Mouse (Mus musculus): Measurements from ENCODE around the gene Pitpnc1. TPM values are rescaled to one million over a fixed set of nuclear protein-coding genes. Genes with fewer than 3 reads are reported as not detected.
A peak's percentile ranks its signal among the peaks of the same experiment; 100 is the strongest.

Pitpnc1 gene
- polyA plus RNA-seq, 1 experiment from 2014 or later, result 20.4 TPM

DNA sequence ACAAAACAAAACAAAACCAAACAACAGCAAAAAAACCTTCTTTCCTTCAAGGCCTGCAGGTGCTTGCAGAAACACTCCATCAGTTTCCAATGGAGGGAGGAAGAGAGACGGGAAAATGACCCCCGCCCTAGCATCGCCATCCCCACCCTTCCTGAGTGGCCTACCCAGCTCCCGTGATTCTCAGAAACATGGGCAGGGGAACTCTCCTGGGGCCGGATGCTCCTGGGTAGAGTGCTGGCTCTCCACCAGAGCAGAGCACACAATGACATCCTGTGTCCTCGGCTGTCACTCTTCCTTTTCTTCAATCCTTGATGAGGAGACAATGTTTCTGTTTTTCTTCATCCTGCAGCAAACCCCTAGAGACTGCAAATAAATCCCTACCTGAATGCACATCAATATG lies 6.4 kb downstream of the Pitpnc1 start:
- Histone ChIP-seq H3K36me3 (peaks cover 25% of the 10 kb centered on the region), H3K27ac (replicated peaks) (no peak overlapping the region), H3K4me1 (peaks cover 22% of the 10 kb centered on the region), H3K9me3 (replicated peaks) (peaks cover 4% of the 10 kb centered on the region; the same call in 1 of the 2 replicates), H3K4me3 (no peak overlapping the region), H3K27me3 (ENCODE audit: low read depth, poor library complexity, severe bottlenecking) (no peaks in the 10 kb centered on the region)
- DNase-seq (ENCODE audit: low spot score), result no peak
- 71% methylated on average over 6 of the region's 6 CpGs for WGBS

DNA sequence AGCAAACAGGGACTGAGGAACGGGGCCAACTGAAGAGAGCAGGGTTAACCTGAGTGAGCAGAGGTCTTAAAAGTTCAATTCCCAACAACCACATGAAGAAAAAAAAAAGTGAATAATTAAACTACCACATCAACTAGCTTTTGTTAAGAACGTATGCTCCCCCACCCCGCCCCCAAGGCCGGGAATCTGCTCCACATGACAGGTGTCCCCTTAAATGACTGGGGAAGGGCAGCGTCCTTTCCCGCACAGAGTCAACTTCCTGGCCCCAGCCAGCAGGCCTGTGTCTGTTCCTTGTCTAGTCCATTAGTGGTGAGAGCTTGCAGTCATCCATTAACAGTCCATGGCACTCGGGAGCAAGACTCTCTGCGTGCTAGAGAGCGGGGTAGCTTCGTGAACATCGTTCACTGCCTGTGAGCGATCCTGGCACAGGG lies 7.2 kb downstream of the Pitpnc1 start:
- WGBS, result 92% methylated on average over 12 of the region's 12 CpGs
- Histone ChIP-seq H3K27ac (replicated peaks) (no peak overlapping the region), H3K27me3 (ENCODE audit: low read depth, poor library complexity, severe bottlenecking) (no peaks in the 10 kb centered on the region), H3K36me3 (peaks cover 25% of the 10 kb centered on the region), H3K9me3 (replicated peaks) (peaks cover 4% of the 10 kb centered on the region; the same call in 1 of the 2 replicates), H3K4me3 (no peak overlapping the region), H3K4me1 (peaks cover 13% of the 10 kb centered on the region)
- DNase-seq (ENCODE audit: low spot score), result no peak

DNA sequence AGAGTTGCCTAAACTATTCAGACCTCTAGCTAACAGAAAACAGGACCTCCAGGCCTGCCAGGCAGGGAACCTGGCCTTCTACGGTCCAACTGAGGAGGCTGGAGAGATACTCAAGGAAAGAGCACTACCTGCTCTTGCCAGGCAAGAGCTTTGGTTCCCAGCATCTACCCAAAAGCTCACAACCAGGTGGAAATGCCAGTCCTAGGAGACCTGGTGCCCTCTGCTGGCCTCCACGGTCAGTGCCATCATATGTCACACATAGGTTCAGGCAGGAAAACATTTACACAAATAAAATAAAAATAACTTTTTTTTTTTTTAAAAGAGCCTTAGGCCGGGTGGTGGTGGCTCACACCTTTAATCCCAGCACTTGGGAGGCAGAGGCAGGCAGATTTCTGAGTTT lies 8.0 kb downstream of the Pitpnc1 start:
- Histone ChIP-seq H3K4me1 (peaks cover 8% of the 10 kb centered on the region), H3K36me3 (peaks cover 25% of the 10 kb centered on the region), H3K4me3 (no peak overlapping the region), H3K27ac (replicated peaks) (no peak overlapping the region), H3K27me3 (ENCODE audit: low read depth, poor library complexity, severe bottlenecking) (no peaks in the 10 kb centered on the region), H3K9me3 (replicated peaks) (peaks cover 4% of the 10 kb centered on the region; the same call in 1 of the 2 replicates)
- DNase-seq (ENCODE audit: low spot score), result no peak
- WGBS, result 94% methylated on average over 3 of the region's 3 CpGs

DNA sequence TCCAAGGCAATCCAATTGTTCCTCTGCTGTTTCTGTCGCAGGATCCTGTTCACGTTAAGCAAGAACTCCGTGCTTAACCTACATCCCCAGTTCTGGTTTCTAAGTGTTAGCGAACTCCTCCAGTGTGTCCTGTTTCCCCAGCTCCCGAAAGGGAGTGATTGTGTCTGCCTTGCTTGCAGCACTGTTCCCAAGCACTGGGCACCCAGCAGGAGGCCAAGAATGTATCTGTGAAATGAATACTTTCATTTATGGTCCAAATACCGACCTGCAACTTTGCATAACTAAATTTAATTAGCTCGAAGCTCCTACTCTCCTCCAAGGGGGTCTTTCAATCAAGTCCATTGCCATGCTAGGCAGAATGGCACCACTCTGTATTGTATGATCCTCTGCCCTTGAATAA lies 10.7 kb downstream of the Pitpnc1 start:
- DNase-seq (ENCODE audit: low spot score), result no peak
- no peak overlapping the region for H3K27ac ChIP-seq (replicated peaks)
- H3K27me3 ChIP-seq (ENCODE audit: low read depth, poor library complexity, severe bottlenecking), result no peaks in the 10 kb centered on the region
- peaks cover 32% of the 10 kb centered on the region for H3K36me3 ChIP-seq
- H3K9me3 ChIP-seq (replicated peaks), result peaks cover 4% of the 10 kb centered on the region; the same call in 1 of the 2 replicates
- peaks cover 8% of the 10 kb centered on the region for H3K4me1 ChIP-seq
- no peak overlapping the region for H3K4me3 ChIP-seq
- WGBS, result 86% methylated on average over 7 of the region's 7 CpGs

DNA sequence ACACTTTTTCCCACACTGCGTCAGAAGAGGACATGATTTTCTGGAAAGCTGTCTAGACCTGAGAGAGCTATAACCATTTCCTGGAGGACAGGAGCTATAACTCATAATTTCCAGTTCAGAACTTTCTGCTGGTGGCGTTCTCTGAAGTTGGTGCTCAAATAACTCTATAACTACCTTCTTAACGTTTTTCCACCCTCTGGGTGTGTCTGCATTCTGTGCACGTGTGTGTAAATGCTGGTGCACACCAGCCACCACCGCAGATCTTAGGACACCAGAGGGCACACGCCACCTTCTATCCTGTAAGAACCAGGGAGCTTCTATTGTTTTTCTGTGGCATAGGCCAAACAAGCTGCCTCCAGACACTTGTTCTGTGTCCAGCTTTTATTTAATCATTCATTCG lies 11.5 kb downstream of the Pitpnc1 start:
- Histone ChIP-seq H3K36me3 (peaks cover 40% of the 10 kb centered on the region), H3K4me1 (peaks cover 6% of the 10 kb centered on the region; the same call in 1 of the 2 replicates)
- WGBS, result 91% methylated on average over 7 of the region's 7 CpGs

DNA sequence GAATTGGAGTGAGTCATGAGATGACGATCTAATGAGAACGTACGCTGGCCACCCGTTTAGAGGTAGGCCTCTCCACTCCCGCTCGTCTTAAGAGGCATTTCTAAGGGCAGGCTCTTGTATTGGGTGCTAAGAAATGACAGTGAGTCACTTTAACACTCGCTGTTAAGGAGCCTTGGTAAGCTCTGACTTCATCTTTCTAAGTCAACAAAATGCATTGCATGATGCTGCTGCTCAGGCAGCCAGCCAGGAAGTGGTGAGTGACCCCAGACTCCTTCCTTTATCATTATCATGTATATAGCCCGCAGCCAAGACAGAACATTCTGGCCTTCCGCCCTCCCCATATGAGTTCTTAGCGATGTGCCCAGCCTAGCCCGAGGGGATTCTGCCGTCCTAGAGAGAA lies 12.2 kb downstream of the Pitpnc1 start:
- Histone ChIP-seq H3K9me3 (replicated peaks) (peaks cover 7% of the 10 kb centered on the region), H3K4me1 (peaks cover 6% of the 10 kb centered on the region; the same call in 1 of the 2 replicates), H3K27me3 (ENCODE audit: low read depth, poor library complexity, severe bottlenecking) (no peaks in the 10 kb centered on the region), H3K4me3 (no peak overlapping the region), H3K27ac (replicated peaks) (no peak overlapping the region), H3K36me3 (peaks cover 43% of the 10 kb centered on the region)
- 92% methylated on average over 12 of the region's 12 CpGs for WGBS
- no peak for DNase-seq (ENCODE audit: low spot score)

More for the DNA sequence above, 11.5 kb downstream of the Pitpnc1 start:
- DNase-seq (ENCODE audit: low spot score), result no peak
- Histone ChIP-seq H3K4me3 (no peak overlapping the region), H3K9me3 (replicated peaks) (peaks cover 4% of the 10 kb centered on the region; the same call in 1 of the 2 replicates), H3K27me3 (ENCODE audit: low read depth, poor library complexity, severe bottlenecking) (no peaks in the 10 kb centered on the region), H3K27ac (replicated peaks) (no peak overlapping the region)

DNA sequence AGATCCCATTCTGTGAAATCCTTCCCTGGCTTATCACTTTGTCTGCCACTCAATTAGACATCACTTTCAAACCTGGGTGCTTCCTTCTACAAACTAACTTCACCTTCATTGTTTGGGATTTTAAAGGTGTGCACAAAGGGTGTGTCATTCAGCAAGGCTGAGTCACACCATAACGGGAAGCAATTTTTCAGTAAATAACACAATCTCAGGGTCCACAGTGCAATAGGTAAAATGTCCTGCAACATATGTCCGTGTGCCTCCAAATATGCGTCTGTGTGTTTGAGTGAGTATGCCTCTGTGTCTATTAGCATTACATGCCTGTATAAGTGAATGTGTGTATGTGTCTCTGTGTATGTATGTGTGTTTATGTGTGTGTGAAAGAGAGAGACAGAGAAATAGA lies 13.2 kb downstream of the Pitpnc1 start:
- H3K4me3 ChIP-seq, result no peak overlapping the region
- H3K4me1 ChIP-seq, result peaks cover 6% of the 10 kb centered on the region; the same call in 1 of the 2 replicates
- 95% methylated on average over 3 of the region's 3 CpGs for WGBS
- DNase-seq (ENCODE audit: low spot score), result no peak
- H3K36me3 ChIP-seq, result peaks cover 43% of the 10 kb centered on the region
- no peaks in the 10 kb centered on the region for H3K27me3 ChIP-seq (ENCODE audit: low read depth, poor library complexity, severe bottlenecking)
- H3K9me3 ChIP-seq (replicated peaks), result peaks cover 6% of the 10 kb centered on the region
- H3K27ac ChIP-seq (replicated peaks), result no peak overlapping the region

DNA sequence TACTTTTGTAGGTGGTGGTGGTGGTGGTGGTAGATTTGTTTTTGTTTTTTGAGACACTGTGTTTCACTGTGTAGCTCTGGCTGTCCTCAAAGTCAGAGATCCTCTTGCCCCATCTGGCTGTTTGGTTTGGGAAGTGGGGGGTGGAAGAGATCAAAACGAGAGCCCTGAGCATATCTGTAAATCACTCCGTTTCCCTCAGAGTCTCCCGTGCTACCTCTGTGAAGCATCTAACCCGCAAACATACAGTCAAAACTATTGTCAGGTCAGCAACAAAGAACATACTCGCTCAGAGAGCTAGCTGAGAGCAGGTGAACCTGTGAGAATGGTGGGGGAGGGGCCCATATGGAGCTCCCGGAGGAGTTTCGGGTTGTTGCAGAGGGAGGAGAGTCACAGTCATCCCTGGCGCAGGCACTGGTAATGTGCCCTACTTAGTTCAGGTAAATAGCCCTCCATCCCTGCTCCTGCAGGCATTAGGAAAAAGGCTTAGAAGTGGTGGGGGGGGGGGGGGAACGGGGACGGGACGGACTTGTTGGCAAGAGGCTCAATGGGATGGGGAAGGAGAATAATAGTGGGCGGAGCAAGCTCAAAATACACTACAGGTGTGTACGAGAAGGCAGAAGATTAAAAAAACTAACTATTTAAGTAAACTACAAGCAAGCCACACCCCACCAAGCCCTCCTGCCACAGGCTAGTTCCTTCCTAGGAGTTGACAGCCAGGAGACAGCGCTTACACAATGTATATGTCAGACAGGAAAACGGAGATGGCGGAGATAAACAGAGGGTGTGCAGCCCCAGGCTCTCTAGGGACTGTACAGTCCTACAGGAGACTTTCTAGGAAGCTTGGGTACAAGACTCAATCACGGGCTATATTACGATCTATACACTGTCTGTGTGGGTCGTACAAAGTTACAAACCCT lies 15.7 kb downstream of the Pitpnc1 start:
- Histone ChIP-seq H3K4me3 (no peak overlapping the region), H3K27ac (replicated peaks) (no peak overlapping the region), H3K27me3 (ENCODE audit: low read depth, poor library complexity, severe bottlenecking) (no peaks in the 10 kb centered on the region), H3K9me3 (replicated peaks) (peaks cover 6% of the 10 kb centered on the region; the same call in 1 of the 2 replicates), H3K4me1 (peaks cover 6% of the 10 kb centered on the region; the same call in 1 of the 2 replicates), H3K36me3 (peaks cover 40% of the 10 kb centered on the region)
- DNase-seq (ENCODE audit: low spot score), result no peak
- WGBS, result 64% methylated on average over 19 of the region's 19 CpGs

DNA sequence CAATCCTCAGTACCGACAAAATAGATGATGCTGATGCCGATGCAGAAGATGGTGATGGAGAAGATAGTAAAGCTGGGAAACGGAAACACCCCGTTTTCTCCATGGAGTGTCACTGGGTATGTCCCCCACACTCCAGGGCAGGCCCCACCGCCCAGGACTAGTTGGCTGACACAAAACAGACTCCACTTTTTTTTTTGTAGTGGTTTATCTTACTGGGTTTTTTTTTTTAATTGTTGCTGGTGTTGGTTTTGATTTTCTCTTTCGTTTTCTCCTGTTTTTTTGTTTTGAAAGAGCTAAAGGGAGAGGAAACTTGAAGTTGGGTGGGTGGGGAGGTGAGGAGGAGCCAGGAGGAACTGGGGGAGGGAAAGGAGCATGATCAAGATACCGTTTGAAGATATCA lies 18.4 kb downstream of the Pitpnc1 start:
- H3K27me3 ChIP-seq (ENCODE audit: low read depth, poor library complexity, severe bottlenecking), result no peaks in the 10 kb centered on the region
- H3K27ac ChIP-seq (replicated peaks), result no peak overlapping the region
- DNase-seq (ENCODE audit: low spot score), result no peak
- 95% methylated on average over 7 of the region's 7 CpGs for WGBS
- peaks cover 37% of the 10 kb centered on the region for H3K36me3 ChIP-seq
- H3K4me3 ChIP-seq, result no peak overlapping the region
- H3K4me1 ChIP-seq, result peaks cover 13% of the 10 kb centered on the region
- peaks cover 6% of the 10 kb centered on the region; the same call in 1 of the 2 replicates for H3K9me3 ChIP-seq (replicated peaks)

DNA sequence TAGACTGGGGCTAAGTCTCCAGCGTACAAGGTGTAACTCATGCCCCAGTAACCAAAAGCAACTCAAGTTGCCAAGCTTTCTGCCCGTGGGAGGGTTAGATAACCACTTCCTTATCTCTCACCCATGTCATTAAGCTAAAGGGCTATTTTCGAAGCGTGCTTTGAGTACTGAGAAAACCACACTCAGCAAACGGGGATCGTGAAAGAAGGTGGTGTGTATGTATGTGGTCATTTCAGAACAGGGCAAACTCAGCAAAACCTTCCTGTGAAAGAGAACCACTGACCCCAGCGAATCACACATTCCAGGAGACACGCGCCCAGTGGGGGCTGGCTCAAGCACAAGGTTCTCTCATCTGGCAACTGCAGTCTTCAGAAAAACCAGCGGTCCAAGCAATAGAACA lies 19.4 kb downstream of the Pitpnc1 start:
- Histone ChIP-seq H3K27me3 (ENCODE audit: low read depth, poor library complexity, severe bottlenecking) (no peaks in the 10 kb centered on the region), H3K36me3 (peaks cover 34% of the 10 kb centered on the region), H3K9me3 (replicated peaks) (peaks cover 6% of the 10 kb centered on the region; the same call in 1 of the 2 replicates), H3K27ac (replicated peaks) (no peak overlapping the region), H3K4me1 (peaks cover 13% of the 10 kb centered on the region), H3K4me3 (no peak overlapping the region)
- DNase-seq (ENCODE audit: low spot score), result no peak
- 95% methylated on average over 10 of the region's 10 CpGs for WGBS

DNA sequence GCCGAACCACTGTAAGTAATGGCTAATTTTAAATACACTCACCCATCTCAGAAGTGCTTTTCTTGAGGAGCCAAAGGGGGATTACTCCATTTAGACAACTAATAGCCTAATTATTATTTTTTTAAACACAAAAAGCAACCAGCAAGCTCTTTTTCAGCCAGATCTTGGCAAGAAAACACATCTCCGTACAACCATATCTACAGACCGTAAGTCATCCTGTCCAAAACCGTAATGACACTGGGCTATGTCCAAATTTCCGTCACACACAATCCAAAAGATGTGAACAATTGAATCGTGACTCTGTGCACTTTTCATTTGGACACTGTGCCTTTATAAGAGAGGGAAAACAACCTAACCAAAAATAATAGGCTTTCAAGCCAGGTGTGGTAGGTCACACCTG lies 20.4 kb downstream of the Pitpnc1 start:
- peaks cover 33% of the 10 kb centered on the region for H3K36me3 ChIP-seq
- H3K9me3 ChIP-seq (replicated peaks), result peaks cover 6% of the 10 kb centered on the region; the same call in 1 of the 2 replicates
- no peak overlapping the region for H3K4me3 ChIP-seq
- no peak overlapping the region for H3K27ac ChIP-seq (replicated peaks)
- H3K4me1 ChIP-seq, result peaks cover 11% of the 10 kb centered on the region
- no peaks in the 10 kb centered on the region for H3K27me3 ChIP-seq (ENCODE audit: low read depth, poor library complexity, severe bottlenecking)
- no peak for DNase-seq (ENCODE audit: low spot score)
- WGBS, result 94% methylated on average over 6 of the region's 6 CpGs

DNA sequence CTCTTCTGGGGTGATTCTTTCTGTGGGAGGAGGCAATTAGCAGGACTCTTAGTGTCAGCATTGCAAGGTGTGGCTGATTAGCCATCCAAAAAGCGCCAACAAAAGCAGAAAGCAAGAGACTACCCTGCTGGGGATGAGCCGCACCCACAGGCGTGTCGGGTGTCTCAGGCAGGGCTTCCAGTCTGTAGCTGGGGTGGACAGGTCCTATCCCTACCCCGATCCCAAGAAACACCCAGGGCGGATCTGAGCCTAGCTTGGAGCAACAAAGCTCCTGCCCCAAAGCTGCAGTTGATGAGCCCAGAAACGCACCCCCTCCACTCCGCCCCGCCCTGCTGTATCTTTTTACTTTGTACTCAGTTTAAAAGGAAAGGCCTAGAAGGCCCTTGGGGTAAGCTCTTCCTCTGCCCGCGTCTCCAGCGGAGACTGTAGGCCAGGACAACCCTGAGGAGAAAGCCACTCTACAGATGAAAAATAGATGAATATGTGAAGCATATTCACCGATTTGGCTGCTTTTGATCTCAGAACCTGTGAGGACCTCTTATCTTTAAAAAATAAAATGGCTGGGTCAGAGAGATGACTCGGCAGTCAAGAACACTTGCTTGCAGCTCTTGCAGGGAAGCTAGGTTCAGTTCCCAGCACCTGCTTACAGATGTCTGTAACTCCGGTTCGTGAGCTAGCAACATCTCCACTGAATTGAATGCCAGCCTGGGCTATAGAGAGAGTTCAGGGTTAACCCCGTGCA lies 21.2 kb downstream of the Pitpnc1 start:
- H3K27me3 ChIP-seq (ENCODE audit: low read depth, poor library complexity, severe bottlenecking), result no peaks in the 10 kb centered on the region

More for the DNA sequence above, 21.2 kb downstream of the Pitpnc1 start:
- Histone ChIP-seq H3K9me3 (replicated peaks) (peaks cover 6% of the 10 kb centered on the region; the same call in 1 of the 2 replicates), H3K27ac (replicated peaks) (peak overlapping the region; percentile 38; the same call in 1 of the 2 replicates), H3K36me3 (peaks cover 28% of the 10 kb centered on the region), H3K4me3 (no peak overlapping the region), H3K4me1 (peaks cover 7% of the 10 kb centered on the region)
- WGBS, result 79% methylated on average over 17 of the region's 17 CpGs
- DNase-seq (ENCODE audit: low spot score), result no peak
